Mouse (Mus musculus) mature B cell (primary cell): ENCODE data around the gene Cmas.

Experiments used
- in situ Hi-C: fragments of 300-500 bp; cut with MboI; formaldehyde crosslinking; loops from 2 replicates; pipeline ENCODE4 v1.14.3; 2019

Gene Cmas

DNA sequence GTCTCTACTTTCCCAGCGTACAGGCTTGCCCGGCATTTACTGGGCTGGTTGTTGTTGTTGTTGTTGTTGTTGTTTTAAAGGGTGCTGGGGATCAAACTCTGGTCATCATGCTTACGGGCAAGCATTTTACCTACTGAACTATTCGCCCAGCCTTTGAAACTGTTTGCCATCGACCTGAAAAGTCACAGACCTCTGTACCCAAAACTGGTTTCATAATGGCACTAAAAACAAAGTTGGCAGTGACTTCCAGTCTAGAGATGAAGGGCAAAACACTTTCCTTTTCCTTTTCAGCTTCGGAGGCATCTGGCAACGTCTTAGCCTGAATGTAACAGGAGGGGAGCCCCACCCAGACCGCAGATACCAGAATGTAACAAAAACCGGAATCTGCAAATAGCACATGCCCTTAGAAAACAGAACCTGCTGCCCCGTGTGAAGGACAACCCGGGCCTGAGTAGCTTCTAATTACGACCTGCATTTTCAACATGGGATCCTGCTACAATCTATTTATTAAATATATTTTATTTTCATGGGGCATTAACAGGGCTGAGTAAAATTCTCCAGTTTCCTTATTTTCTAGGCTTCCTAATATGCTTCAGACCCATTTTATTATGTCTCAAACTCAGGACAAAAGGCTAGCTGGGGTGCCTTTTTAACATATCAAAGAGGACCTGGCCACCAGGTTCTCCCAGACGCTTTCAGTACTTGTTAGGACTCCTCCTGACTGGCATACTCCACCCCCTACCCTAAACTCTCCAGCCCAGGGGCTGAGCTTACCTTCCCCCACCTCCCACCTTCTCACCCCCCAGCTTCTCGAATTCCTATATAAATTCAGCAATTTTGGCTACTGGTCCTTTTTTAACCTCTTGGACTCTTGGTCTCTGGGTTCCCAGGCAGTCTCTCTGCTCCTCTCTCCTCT lies 3.9 kb upstream of the Cmas start:
- in situ Hi-C loops, result loop anchor here (25.0 kb wide), 1 partner anchor 365 kb away; the partner anchor contains the start of genes Golt1b and Recql

DNA sequence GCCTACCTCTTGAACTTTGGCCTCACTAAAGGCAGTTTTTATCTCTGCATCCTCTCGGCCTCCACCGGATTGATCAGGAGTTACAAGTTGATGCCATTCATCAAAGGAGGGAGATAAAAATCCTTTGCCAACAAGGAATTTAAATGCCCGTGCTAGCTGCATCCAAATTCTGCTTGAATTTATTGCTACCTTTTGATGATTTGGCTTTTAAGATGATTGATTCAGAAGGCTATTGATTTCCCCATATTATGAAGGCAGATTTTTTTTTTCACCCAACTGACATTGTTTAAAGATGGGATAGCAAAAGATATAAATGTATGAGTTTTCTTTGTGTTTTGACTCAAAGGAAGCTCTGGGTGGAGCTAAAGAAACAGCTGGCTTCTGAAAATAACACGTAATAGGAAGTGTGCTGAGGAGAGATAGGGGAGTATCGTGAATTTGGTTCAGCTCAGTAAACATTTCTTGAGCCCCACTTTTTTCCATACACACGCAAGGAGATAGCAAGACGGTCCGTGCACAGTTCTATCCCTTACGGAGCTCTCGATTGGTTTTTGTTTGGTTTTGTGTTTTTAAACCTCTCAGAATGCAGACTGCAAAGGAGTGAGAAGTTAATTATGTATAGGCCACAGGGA lies 964 bp downstream of the Cmas start:
- in situ Hi-C loops, result loop anchor here (25.0 kb wide), 1 partner anchor 370 kb away; the partner anchor contains the start of genes Golt1b and Recql

DNA sequence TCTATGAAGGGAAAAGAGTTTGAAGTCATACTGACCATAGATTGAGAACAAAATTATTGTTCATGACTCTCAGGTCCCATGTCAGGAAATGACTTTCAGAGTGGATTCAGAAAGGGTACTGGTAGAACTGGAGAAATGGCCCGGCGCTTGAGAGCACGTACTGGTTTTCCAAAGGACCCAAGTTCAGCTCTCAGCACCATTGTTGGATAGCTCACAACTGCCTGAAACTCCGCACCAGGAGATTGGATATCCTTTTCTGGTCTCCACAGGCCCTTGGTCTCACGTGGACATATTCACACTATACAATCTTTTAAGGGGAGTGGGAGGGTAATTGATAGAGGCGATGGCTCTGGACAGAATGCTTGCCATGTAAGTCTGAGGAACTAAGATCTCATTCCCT lies 1.5 kb downstream of the Cmas start:
- in situ Hi-C loops, result loop anchor here (25.0 kb wide), 1 partner anchor 371 kb away; the partner anchor contains the start of genes Golt1b and Recql

DNA sequence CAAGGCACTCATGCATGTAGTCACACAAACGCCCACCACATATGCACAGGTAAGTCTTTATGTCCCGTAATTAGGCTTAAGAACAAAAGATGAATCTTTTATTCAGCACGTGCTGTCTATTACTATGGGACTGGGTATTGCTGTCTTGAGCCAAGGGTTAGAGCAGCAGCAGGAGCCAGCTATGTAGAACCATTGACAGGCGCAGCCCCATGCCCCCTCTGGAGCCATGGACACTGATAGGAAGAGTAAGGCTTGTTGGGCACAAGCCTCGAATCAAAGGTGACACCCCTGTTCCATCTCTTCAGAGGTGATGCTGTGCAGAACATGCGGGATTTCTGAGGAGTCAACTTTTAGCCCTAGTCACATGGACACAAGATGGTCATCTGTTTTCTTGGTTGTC lies 2.1 kb downstream of the Cmas start:
- in situ Hi-C loops, result loop anchor here (25.0 kb wide), 1 partner anchor 371 kb away; the partner anchor contains the start of genes Golt1b and Recql

DNA sequence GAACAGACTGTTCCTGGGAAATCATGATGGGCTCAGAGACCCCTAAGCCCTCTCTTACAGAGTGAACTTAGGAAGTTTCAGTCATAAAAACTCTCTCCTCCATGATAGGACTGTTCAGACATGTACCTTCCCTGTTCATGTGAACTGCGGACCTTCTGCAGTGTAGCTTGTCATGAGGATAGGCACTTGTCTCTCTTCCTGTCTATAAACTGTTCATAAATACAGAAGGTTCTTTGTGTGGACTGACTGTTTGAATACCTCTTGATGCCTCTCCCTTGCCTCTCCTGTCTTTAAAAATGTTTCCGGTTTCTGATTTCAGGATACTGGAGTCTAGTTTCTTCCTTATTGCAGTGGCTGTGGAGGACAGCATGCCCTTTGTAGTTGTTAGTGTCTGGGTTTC lies 3.1 kb downstream of the Cmas start:
- in situ Hi-C loops, result loop anchor here (25.0 kb wide), 1 partner anchor 372 kb away; the partner anchor contains the start of genes Golt1b and Recql

DNA sequence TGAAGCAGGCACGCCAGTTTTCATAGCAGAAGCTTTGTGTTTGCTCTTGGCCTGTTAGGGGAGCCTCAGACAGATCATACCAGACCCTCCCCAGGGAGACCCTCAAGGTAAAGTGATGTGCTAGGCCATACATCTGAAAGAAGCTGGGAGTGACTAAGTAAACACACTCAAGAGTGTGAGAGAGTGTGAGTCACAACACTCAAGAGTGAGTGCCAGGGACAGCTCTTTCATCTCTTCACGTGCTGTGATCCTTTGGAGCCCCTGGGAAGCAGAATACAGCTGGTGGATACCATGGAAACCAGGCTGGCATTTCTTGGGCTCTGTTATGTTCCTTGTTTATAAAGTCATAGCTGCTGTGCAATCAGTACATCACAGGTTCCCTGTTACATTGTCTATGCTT lies 8.4 kb downstream of the Cmas start:
- in situ Hi-C loops, result loop anchor here (25.0 kb wide), 1 partner anchor 378 kb away; the partner anchor contains the start of genes Golt1b and Recql

DNA sequence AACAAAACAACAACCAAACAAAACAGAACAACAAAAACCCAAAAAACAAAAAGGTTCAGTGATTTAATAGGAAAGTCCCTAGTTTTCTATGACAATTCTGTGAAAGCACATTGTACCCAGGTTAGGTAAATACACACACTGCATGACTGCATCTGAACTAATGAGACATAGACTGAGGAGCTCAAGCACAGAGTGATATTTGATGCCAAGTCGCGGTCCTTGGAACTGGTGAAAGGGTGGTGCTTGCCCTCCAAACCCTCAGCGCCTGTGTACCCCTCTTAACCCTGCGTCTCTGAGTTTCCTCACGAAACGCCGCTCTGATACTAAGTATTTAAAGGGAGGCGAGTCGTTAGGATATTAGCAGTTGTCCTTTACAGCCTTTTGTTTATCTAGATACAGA lies 10.8 kb downstream of the Cmas start:
- in situ Hi-C loops, result loop anchor here (25.0 kb wide), 1 partner anchor 380 kb away; the partner anchor contains the start of genes Golt1b and Recql

DNA sequence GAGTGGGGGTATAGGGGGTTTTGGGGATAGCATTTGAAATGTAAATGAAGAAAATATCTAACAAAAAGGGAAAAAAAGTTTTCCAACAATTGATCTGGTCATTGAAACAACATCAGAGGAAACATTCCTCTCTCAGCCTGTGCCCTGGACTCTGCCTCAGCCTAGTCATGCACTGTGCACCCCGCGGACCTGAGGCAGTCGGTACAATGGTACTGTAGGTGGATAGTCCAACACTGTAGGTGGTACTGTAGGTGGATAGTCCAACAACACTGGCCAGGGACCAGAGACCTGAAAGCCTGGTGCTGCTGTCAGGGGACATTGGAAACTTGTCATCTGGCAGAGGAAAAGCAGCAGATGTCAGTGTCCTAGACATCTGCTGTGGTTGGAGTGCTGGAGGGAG lies 13.4 kb downstream of the Cmas start:
- in situ Hi-C loops, result loop anchor here (25.0 kb wide), 1 partner anchor 383 kb away; the partner anchor contains the start of genes Golt1b and Recql

DNA sequence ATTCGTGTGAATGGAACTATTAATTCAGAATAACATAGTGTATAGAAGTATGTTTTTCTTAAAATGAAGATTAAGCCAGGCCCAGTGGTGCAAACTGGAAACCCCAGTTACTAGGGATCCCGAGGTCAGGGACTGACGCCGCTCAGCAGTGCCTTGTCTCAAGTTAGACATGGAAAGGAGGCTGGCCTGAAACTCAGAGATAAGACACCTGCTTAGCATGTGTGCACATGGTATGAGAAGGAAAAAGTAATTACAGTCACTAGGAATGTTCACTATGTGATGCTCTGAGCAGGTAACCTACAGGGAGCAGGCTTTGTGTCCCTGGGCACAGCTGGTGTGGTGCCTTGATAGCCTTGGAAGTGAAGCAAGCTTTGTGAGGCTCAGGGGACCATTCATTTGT lies 15.2 kb downstream of the Cmas start:
- in situ Hi-C loops, result loop anchor here (25.0 kb wide), 1 partner anchor 384 kb away; the partner anchor contains the start of genes Golt1b and Recql

DNA sequence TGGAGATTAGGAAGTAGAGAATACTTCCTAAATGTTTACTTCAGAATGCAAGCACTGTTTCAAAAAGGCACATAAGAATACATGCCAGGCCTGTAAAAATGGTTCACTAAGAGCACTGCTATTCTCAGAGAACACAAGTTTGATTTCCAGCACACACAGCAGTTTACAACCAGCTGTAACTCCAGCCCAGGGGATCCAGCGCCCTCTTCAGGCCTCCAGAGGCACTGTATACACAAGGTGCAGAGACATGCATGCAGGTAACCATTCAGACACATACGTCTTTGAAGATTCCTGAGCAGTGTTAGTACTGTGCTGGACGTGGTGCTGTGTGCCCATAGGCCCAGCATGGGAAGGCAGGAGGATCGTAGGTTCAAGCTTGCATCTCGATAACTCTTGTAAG lies 17.1 kb downstream of the Cmas start:
- in situ Hi-C loops, result loop anchor here (25.0 kb wide), 1 partner anchor 386 kb away; the partner anchor contains the start of genes Golt1b and Recql

DNA sequence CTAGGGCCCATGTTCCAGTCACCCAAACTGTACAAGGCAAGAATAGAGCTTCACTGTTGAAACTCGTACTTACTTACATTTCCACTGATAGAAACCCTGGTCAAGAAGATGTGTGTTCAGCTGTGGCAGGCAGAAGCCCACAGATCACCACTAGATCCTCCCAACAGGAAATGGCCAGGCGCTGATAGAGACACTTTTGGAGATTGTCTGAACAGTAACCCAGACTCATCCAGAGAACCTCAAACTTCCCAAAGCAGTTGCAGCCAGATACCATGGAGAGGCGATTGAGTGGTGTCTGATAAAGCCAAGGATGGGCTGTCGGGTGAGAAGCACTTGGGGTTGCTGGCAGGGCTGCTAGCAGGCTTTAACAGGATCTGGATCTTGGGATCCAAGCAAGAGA lies 20.4 kb downstream of the Cmas start:
- in situ Hi-C loops, result no loop called here

DNA sequence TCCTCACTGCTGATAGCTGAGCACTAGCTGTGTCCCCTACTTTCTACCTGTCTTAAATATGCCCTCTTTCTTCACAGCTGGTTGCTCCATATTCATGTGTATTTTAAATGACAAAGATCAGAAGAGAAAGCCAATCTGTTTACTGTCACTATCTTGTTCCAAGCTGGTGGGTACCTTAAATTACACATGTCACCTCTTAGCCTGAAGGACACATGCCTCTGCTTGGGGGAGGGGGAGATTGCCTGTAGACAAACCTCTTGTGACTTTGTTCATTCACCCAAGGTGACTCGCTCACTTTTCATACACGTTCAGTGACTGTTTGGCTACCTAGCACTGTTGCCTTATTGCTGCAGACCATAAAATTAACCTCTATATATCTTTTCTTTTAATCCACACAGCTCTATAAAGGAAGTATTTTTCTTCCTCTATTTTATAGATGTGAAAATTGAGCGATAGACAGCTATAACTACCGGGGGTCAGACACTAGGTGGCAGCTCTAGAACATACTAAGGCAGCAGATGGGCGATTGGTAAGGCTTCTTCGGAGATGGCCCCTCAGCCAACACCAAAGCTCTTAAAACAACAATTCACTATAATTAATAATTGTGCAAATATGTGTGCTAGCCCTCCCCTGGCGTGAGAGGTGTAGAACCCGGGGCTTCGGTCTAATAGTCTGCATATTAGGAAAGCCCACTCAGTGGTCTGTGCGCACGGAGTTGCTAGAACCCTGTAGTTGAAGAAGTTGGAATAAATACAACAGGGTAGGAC lies 22.7 kb downstream of the Cmas start:
- in situ Hi-C loops, result no loop called here

DNA sequence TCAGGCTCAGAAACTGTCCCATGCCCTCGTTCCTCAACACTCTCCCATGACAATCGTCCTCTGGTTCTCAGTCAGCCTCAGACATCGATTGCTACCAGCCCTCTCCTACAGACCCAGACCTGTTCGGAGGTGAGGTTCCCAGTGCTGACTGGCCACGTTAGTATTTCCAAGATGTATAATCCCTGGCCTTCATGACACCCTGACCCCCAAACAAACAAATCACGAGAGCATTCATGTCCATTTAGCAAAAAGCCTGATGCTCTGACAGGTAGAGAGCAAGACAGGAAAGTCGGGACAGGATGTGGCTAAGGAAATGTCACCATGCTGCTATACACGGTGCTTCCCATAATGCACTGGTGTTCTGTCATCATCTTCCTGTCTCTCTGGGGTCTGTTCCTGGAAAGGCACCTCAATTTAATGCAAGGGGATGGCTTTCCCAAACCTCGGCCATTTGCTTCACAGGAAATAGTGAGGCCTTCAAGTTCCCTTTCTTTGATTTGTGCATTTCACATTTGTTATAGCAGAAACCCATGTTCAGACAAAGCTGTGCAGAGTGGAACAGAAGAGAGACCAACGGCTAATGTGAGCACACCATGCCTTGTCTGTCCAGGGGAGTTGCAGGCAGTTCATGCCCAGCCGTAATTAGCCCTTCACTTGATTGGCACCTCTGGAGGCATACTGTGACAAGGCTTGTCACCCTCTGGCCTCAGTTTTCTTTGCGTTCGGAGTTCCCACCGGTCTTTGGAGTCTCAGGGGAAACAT lies 23.5 kb downstream of the Cmas start:
- in situ Hi-C loops, result no loop called here

DNA sequence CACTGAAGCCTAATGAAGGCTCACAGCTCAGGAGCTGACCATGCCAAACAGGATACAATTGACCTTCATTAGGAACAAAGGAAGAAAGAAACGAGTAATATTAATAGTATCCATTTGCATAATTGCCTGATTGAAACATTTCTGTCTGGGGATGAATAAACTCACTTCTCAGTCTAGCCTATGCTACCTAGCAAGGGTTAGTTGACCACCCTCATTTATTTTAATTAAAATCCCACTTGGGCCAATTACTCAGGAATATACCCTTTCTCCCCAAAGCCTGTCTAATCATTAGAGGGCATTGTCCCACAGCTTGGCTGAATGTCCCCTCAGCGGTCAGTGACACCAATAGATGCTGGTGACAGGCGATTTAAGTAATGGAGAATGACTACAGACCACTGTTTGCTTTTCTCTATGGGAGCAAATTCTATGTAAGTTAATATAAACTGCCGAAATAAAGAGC lies 24.1 kb downstream of the Cmas start:
- in situ Hi-C loops, result no loop called here

DNA sequence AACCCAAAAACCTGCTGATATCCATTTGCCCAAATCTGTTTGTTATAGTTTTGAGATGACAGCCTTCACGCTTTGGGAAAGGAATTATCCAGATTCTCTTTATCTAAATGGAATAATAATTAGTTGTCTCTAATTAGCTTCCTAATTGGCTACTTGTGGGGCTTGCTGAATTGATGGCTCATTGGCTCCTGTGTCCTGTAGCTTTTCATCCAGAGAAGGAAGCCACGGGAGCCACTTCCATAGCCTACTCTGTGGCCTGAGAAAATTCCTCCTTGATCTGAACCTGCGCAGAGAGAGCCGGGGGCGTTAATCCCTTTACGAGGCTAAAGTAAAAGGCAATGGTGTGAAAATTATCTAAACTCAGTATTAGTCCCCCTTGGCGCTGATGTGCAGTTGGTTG lies 24.8 kb downstream of the Cmas start:
- in situ Hi-C loops, result no loop called here

DNA sequence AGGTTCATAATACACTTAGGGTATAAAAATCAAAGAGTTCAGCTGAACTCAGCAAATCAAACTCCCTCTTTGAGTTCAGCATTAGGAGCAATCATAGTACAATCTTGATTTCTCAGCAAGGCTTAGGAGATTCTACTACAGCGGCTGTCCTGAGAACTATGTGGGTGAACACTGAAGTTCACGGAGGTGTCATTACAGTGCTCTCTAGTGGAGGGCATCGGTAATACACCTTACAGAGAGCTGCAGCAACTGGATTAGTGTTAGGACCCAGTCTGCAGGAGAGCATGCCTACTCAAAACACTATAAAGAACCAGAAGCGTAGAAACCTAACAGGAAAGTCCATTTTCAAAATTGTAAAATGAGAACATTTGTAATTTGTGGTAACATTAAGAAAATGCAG lies 28.9 kb downstream of the Cmas start:
- in situ Hi-C loops, result no loop called here

DNA sequence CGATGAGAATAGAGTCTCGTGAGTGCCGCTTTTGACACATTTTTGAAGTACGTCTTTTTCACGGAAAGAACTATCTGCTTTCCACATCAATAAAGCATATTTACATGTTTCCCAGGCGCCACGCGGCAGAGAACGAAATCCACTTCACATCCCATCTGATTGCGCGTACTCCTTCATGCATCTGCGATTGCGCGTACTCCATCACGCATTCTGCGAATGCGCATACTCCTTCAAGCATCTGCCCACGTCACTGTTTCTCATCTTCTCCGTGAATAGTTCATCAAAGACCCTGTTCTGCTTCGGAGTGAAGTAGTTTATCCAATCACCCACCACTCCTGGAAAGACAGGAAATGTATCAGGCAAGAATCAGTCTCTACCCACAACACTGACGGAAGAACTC lies 29.6 kb downstream of the Cmas start:
- in situ Hi-C loops, result no loop called here

DNA sequence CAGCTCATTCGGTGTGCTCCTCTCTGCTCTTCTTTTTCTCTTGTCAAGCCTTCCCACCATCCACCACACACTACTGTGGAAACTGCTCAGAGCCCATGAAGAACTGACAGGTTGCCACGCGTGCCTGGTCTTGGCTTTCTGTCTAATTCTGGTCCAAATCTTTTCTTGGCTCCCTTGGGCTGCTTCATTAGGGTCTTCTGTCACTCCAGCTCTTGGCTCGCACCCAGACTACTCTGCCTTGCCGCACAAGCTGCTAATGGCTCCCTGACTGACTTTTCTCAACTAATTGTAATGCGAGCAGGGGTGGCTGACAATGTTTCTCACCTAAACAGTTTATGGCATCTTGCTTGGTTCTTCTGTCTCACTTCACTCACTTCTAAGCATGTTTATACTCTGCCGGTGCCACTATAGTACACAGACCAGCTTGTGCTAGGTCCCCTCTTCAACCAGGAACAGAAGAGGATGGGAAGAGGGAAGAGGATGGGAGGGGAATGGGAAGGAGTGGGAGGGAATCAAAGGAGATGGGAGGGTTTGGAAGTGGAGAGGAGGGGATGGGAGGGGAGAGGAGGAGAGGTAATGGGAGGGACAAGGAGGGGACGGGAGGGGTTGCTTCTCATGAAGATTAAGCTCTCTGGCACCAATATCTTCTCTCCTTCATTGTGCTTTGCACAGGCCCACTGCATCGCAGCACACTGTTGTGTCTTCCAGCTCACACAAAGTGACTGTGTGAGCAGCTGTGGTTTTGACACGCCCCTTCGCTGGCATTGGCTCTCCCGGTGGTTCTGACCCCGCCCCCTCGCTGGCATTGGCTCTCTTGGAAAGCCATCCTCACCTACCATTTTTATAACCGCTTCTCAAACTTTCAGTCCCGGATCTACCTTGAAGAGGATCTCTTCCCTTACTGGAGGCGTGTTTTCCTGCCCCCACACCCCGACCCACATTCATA lies 31.8 kb downstream of the Cmas start:
- in situ Hi-C loops, result no loop called here

DNA sequence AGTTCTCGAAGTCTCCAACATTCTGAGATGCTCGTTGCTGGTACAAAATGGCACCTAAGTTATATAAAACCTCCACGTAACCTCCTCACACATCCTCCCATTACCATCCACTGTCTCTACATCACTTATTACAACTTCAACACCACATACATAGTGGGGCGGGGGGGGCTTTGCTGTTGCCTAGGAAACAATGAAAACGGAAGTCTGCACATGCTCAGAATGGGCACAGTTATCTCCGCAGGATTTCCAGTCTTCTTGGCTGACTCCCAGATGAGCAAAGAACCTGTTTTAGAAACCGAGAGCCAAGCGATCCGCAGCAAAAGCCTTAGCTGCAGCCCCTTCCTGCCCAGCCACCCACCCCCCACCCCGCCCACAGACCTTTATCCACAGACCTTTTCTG lies 33.2 kb downstream of the Cmas start:
- in situ Hi-C loops, result no loop called here
